12 mouse cellular contexts compared by ENCODE assay signal in genomic region chr1:43504235-43504634, GRCm38 (mm10). TPM values are rescaled to one million over a fixed set of nuclear protein-coding genes. Genes with fewer than 3 reads are reported as not detected.
DNase-seq lines count a peak whose midpoint lies in the region; ATAC-seq and TF ChIP-seq lines count a peak whose summit lies in the region.
"Had no signal": no experiment of that assay in that cellular context is flagged by ENCODE, and none has a peak within 500 bp of the region (broad histone marks: within the 10 kb centered on the region; RNA-seq: fewer than 3 reads in every experiment).

No protein-coding gene starts in this region.

- H3K27ac ChIP-seq in kidney, embryonic 15.5 days = no peak overlapping the region
- no peak overlapping the region for H3K27ac ChIP-seq in MEL (ENCODE audit: control insufficient read depth, low read depth, low read length)
- H3K27ac ChIP-seq in midbrain, embryonic 15.5 days = no peak overlapping the region
- H3K27ac ChIP-seq in heart, embryonic 10.5 days = no peak overlapping the region
- H3K27ac ChIP-seq: heart, embryonic 15.5 days; stomach, embryonic 15.5 days had no signal

- no peak for ATAC-seq in kidney, embryonic 15.5 days (replicated peaks; ENCODE audit: low FRiP score)
- peak; percentile 81 for ATAC-seq in midbrain, embryonic 15.5 days (replicated peaks)
- no peak for ATAC-seq in megakaryocyte, adult 5-6 weeks (ENCODE audit: poor library complexity, severe bottlenecking)

- H3K9me3 ChIP-seq in kidney, embryonic 15.5 days (replicated peaks) = no peaks in the 10 kb centered on the region
- H3K9me3 ChIP-seq in MEL (replicated peaks; ENCODE audit: insufficient read depth, low read length) = no peaks in the 10 kb centered on the region
- no peaks in the 10 kb centered on the region for H3K9me3 ChIP-seq in midbrain, embryonic 15.5 days
- H3K9me3 ChIP-seq in heart, embryonic 10.5 days = no peaks in the 10 kb centered on the region
- H3K9me3 ChIP-seq: heart, embryonic 15.5 days; stomach, embryonic 15.5 days had no signal

- H3K36me3 ChIP-seq in kidney, embryonic 15.5 days = peaks cover 6% of the 10 kb centered on the region; the same call in 1 of the 2 replicates
- H3K36me3 ChIP-seq in MEL (ENCODE audit: control insufficient read depth in 1 of 2, insufficient read depth in 2 of 2, low read length in 2 of 2) = peaks cover 0 to 16% of the 10 kb centered on the region in 2 experiments; a peak in 2 of 4 replicates
- no peaks in the 10 kb centered on the region for H3K36me3 ChIP-seq in midbrain, embryonic 15.5 days (replicated peaks)
- peaks cover 5% of the 10 kb centered on the region for H3K36me3 ChIP-seq in heart, embryonic 10.5 days
- H3K36me3 ChIP-seq: heart, embryonic 15.5 days; stomach, embryonic 15.5 days had no signal

- H3K9ac ChIP-seq in kidney, embryonic 15.5 days = no peak overlapping the region
- no peak overlapping the region for H3K9ac ChIP-seq in MEL (ENCODE audit: control insufficient read depth, low read depth, low read length, poor library complexity, severe bottlenecking)
- H3K9ac ChIP-seq in midbrain, embryonic 15.5 days = no peak overlapping the region
- H3K9ac ChIP-seq: heart, embryonic 15.5 days; stomach, embryonic 15.5 days had no signal

- DNase-seq in kidney, adult 9 months = peak; percentile 9
- DNase-seq in MEL (ENCODE audit: low read depth, low spot score) = no peak
- peak; percentile 8 for DNase-seq in fibroblast of lung, adult 2 months (ENCODE audit: low read depth)
- no peak for DNase-seq in gastrocnemius, adult 18-20 months (ENCODE audit: low spot score)
- no peak for DNase-seq in heart, embryonic 10.5 days (ENCODE audit: low spot score)
- DNase-seq: adrenal gland, postnatal 10 days had no signal

- no peak for TF ChIP-seq RAD21 in MEL (IDR thresholded peaks at IDR 0.05; ENCODE audit: low read depth, low read length)

- 0 out of 2 replicates have a peak, but pooled peaks cover 2% of the 10 kb centered on the region for H3K79me2 ChIP-seq in MEL (ENCODE audit: control insufficient read depth, insufficient read depth, low read length, poor library complexity)

- no peak for TF ChIP-seq EP300 in MEL (IDR thresholded peaks at IDR 0.05; ENCODE audit: low read depth in 1 of 2, low read length in 2 of 2)

- WGBS in kidney, embryonic 15.5 days = 50% methylated on average over 4 of the region's 4 CpGs
- WGBS in midbrain, embryonic 15.5 days = 7% methylated on average over 4 of the region's 4 CpGs
- WGBS in heart, embryonic 10.5 days = 65% methylated on average over 4 of the region's 4 CpGs

- TF ChIP-seq POLR2A in MEL (IDR thresholded peaks at IDR 0.05; ENCODE audit: control insufficient read depth in 1 of 2, insufficient read depth in 1 of 2, low read depth in 1 of 2, low read length in 2 of 2, poor library complexity in 1 of 2) = no peak

- peaks cover 60% of the 10 kb centered on the region for H3K4me1 ChIP-seq in kidney, embryonic 15.5 days
- peaks cover 17 to 18% of the 10 kb centered on the region in 2 experiments for H3K4me1 ChIP-seq in MEL (ENCODE audit: control insufficient read depth in 1 of 2, insufficient read depth in 2 of 2, low read length in 2 of 2)
- H3K4me1 ChIP-seq in midbrain, embryonic 15.5 days = peaks cover 26% of the 10 kb centered on the region
- H3K4me1 ChIP-seq in heart, embryonic 10.5 days = peaks cover 23% of the 10 kb centered on the region

- no peaks in the 10 kb centered on the region for H3K27me3 ChIP-seq in kidney, embryonic 15.5 days
- H3K27me3 ChIP-seq in MEL (ENCODE audit: control insufficient read depth in 1 of 2, insufficient read depth in 2 of 2, low read length in 2 of 2) = no peaks in the 10 kb centered on the region
- H3K27me3 ChIP-seq in midbrain, embryonic 15.5 days (replicated peaks) = no peaks in the 10 kb centered on the region
- no peaks in the 10 kb centered on the region for H3K27me3 ChIP-seq in heart, embryonic 10.5 days (ENCODE audit: insufficient read depth, poor library complexity, severe bottlenecking)
- H3K27me3 ChIP-seq: heart, embryonic 15.5 days; stomach, embryonic 15.5 days had no signal

- TF ChIP-seq CTCF in MEL (IDR thresholded peaks at IDR 0.05 in 2 of 3, conservative IDR thresholded peaks at IDR 0.05 in 1 of 3; ENCODE audit: control insufficient read depth in 1 of 3, insufficient read depth in 1 of 3, low read depth in 2 of 3, low read length in 3 of 3, poor library complexity in 1 of 3, severe bottlenecking in 1 of 3) = no peak

- H3K4me2 ChIP-seq in kidney, embryonic 15.5 days = no peak overlapping the region
- H3K4me2 ChIP-seq in midbrain, embryonic 15.5 days = no peak overlapping the region
- H3K4me2 ChIP-seq: heart, embryonic 15.5 days; stomach, embryonic 15.5 days had no signal

- H3K4me3 ChIP-seq in kidney, embryonic 15.5 days (replicated peaks) = no peak overlapping the region
- H3K4me3 ChIP-seq in MEL (ENCODE audit: control insufficient read depth in 1 of 2, insufficient read depth in 1 of 2, low read depth in 2 of 2, low read length in 2 of 2) = no peak overlapping the region
- no peak overlapping the region for H3K4me3 ChIP-seq in midbrain, embryonic 15.5 days
- H3K4me3 ChIP-seq in heart, embryonic 10.5 days = no peak overlapping the region
- H3K4me3 ChIP-seq: heart, embryonic 15.5 days; myocyte; stomach, embryonic 15.5 days had no signal

TF ChIP-seq in MEL, 35 proteins besides CTCF, POLR2A, EP300 and RAD21:
- TF ChIP-seq ZKSCAN1 (IDR thresholded peaks at IDR 0.05; ENCODE audit: low read depth, low read length) = no peak
- TF ChIP-seq MAFK (IDR thresholded peaks at IDR 0.05; ENCODE audit: borderline replicate concordance, low read depth, low read length) = peak; percentile 81

RNA-seq across cellular contexts. Expression of gene Nck2, which starts 59.9 kb away (rescaled TPM):
- 46.0 and 48.3 TPM in 2 replicates for polyA plus RNA-seq in kidney, embryonic 15.5 days (2015; fragmentation: Nextera tagmentation; extraction: Ambion mirVana)
- 9.2 and 9.4 TPM in 2 replicates for total RNA-seq in MEL (2012; rRNA removed)
- polyA plus RNA-seq in MEL (2012; ENCODE audit: insufficient read depth in 1 of 2, insufficient read length in 2 of 2, low read depth in 1 of 2, low replicate concordance in 2 of 2, missing spikeins in 1 of 2) = 10 to 100 TPM in 1 of 2 experiments, not detected in 1; 12.4 TPM
- polyA plus RNA-seq in midbrain, embryonic 15.5 days (2015; fragmentation: Nextera tagmentation; extraction: Ambion mirVana) = 35.5 and 37.6 TPM in 2 replicates
- 10 to 100 TPM; 17.2 to 17.8 TPM for total RNA-seq in gastrocnemius, adult 18-20 months (2021)
- 30.4 and 37.0 TPM in 2 replicates for polyA plus RNA-seq in heart, embryonic 10.5 days (2016; fragmentation: Nextera tagmentation; extraction: Ambion mirVana)
- total RNA-seq in megakaryocyte, adult 5-6 weeks (2015) = 2.9 and 3.0 TPM in 2 replicates
- total RNA-seq in megakaryocyte, adult 5-6 weeks (2017) = 4.5 and 5.4 TPM in 2 replicates

Comparison
In these comparisons a context has a peak if more than half of its experiments do, and no peak if none do; other contexts are left out.
1. DNase-seq: peak in kidney, adult 9 months (single experiment) and fibroblast of lung, adult 2 months (single experiment); none in MEL (single experiment), gastrocnemius, adult 18-20 months (single experiment) and heart, embryonic 10.5 days (single experiment).